Mouse (Mus musculus) thymus, adult 2 months (tissue): Measurements from ENCODE around the gene Rdh16f2. TPM values are rescaled to one million over a fixed set of nuclear protein-coding genes. Genes with fewer than 3 reads are reported as not detected.

Source experiments
- DNase-seq: peaks from one replicate; pipeline ENCODE4 v3.0.0; 2021
- H3K27ac ChIP-seq: fragments of 200-500 bp; 2 replicates; pipeline ENCODE4 v1.5.1; 2012; ENCODE audit warnings: low read length, control low read depth; ENCODE audit not compliant: control insufficient read depth, insufficient read depth
- H3K27me3 ChIP-seq: fragments of 200-500 bp; 2 replicates; pipeline ENCODE4 v1.6.1; 2012; ENCODE audit warnings: mild to moderate bottlenecking, low read length, moderate library complexity, mixed read lengths; ENCODE audit not compliant: control insufficient read depth, insufficient read depth
- H3K36me3 ChIP-seq: fragments of 200-500 bp; 2 replicates; pipeline ENCODE4 v1.6.1; 2012; ENCODE audit warnings: mild to moderate bottlenecking, low read length, moderate library complexity; ENCODE audit not compliant: control insufficient read depth, insufficient read depth
- H3K4me1 ChIP-seq: fragments of 200-500 bp; replicated peaks from 2 replicates; pipeline ENCODE4 v1.6.1; 2012; ENCODE audit warnings: low read length; ENCODE audit not compliant: control insufficient read depth, insufficient read depth
- H3K4me3 ChIP-seq: fragments of 200-500 bp; 2 replicates; pipeline ENCODE4 v1.5.1; 2012; ENCODE audit warnings: mild to moderate bottlenecking, low read length, control low read depth, moderate library complexity; ENCODE audit not compliant: control insufficient read depth, insufficient read depth
- CTCF ChIP-seq: fragments of 200-500 bp; IDR thresholded peaks from 2 replicates; pipeline ENCODE4 v1.5.1; 2012; ENCODE audit warnings: mild to moderate bottlenecking, control low read depth, low read length, moderate library complexity, borderline replicate concordance; ENCODE audit not compliant: control insufficient read depth, poor library complexity, insufficient read depth; ENCODE audit errors: extremely low read depth
- POLR2A ChIP-seq: fragments of 200-500 bp; IDR thresholded peaks from 2 replicates; pipeline ENCODE4 v1.6.1; 2012; ENCODE audit warnings: mild to moderate bottlenecking, low read length, control low read depth, moderate library complexity; ENCODE audit not compliant: control insufficient read depth, poor library complexity, insufficient read depth; ENCODE audit errors: extremely low read depth
- WGBS: fragments of 180-500 bp; shearing (Covaris S2); methylation state at CpG from one replicate; pipeline ENCODE4 v1.1.7; 2018; 5-methylcytosine and 5-hydroxymethylcytosine counted together
- polyA plus RNA-seq: library from polyadenylated mRNA; depleted of rRNA; stranded (reverse); fragments of >200 nt; gene quantifications from 2 replicates; pipeline ENCODE4 v1.2.3, GENCODE M21; 2012

Rdh16f2 gene
- polyA plus RNA-seq, 1 experiment, result not detected

DNA sequence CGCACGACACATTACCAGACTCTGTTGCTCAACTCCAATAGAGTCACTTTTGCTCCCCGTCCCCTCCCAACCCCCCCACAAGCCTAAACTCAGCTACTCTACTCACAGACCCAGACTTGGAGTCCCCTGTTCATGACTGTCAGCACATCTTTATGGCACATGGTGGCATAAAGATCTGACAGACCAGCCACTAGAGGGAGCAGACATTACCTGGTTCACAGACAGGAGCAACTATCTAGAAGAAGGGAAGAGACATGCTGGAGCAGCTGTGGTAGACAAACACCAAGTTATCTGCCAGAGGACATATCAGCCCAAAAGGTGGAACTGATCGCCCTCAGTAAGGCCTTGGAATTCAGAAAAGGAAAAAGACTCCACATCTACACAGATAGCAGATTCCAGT lies 6.2 kb downstream of the Rdh16f2 start:
- Histone ChIP-seq H3K4me3 (no peak overlapping the region), H3K4me1 (no peaks in the 10 kb centered on the region), H3K36me3 (no peaks in the 10 kb centered on the region), H3K27ac (no peak overlapping the region), H3K27me3 (no peaks in the 10 kb centered on the region)
- no peak for TF ChIP-seq POLR2A
- no peak for TF ChIP-seq CTCF
- DNase-seq, result peak; percentile 3
- 83% methylated on average over 4 of the region's 4 CpGs for WGBS

DNA sequence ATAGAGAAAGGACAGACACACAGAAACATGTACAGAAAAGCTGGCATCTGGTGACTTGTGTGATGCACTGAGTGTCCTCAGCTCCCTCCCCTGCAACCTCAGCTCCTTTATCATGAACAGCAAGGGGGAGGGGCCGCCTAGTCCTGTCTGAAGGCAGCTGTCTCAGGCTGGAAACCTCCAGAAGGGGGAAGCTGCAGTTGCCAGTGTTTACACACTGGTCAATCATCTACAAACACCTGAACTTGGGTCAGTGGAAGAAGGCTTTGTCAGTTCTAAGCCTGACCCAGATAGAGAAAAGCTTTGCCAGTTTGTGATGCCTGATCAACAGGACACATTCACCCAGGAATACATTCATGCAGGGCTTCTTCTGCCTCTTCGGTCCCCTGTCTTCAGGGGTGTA lies 11.4 kb downstream of the Rdh16f2 start:
- no peaks in the 10 kb centered on the region for H3K4me1 ChIP-seq
- H3K4me3 ChIP-seq, result no peak overlapping the region
- no peak overlapping the region for H3K27ac ChIP-seq
- H3K27me3 ChIP-seq, result no peaks in the 10 kb centered on the region
- no peak for DNase-seq
- H3K36me3 ChIP-seq, result no peaks in the 10 kb centered on the region
- TF ChIP-seq CTCF, result no peak
- TF ChIP-seq POLR2A, result no peak
- 67% methylated on average over 2 of the region's 2 CpGs for WGBS

DNA sequence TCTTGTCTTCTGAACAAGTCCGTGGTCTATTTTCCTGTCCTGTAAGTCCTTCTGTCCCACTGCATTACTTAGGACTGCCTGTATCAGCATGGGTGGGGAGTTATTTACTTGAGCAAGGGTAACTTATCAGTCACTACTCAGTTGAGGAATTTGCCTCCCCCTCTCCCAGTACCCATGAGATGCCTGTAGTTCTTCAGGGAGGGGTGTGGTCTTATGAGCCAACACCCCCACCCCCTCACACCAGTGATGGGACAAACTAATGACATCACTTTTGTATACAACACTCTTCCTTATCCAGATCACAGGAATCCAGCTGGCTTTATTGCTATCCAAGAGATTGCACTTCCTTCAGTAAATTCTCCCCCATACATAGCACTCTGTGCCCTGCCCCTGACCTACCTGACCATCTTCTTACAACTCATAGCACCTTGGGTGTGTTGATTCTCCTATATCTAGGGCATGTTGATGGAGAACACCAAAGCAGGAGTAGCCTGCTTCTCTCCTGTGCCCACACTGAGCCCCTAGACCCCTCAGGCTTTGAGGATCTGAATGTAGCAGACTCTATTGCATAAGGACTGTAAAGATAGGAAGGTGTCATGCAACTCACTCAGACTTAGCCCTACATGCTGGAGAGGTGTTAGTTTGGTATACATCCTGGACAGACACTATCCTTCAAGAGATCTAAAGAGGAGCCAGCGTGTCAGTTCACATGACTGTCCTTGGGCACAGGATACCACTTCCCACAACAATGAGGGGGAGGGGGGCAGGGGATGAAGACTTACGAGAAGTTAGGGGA lies 12.2 kb downstream of the Rdh16f2 start:
- Histone ChIP-seq H3K4me3 (no peak overlapping the region), H3K4me1 (no peaks in the 10 kb centered on the region), H3K27me3 (no peaks in the 10 kb centered on the region), H3K36me3 (no peaks in the 10 kb centered on the region), H3K27ac (no peak overlapping the region)
- TF ChIP-seq CTCF, result no peak
- TF ChIP-seq POLR2A, result no peak
- DNase-seq, result no peak
- WGBS, result 73% methylated on average over 3 of the region's 3 CpGs

DNA sequence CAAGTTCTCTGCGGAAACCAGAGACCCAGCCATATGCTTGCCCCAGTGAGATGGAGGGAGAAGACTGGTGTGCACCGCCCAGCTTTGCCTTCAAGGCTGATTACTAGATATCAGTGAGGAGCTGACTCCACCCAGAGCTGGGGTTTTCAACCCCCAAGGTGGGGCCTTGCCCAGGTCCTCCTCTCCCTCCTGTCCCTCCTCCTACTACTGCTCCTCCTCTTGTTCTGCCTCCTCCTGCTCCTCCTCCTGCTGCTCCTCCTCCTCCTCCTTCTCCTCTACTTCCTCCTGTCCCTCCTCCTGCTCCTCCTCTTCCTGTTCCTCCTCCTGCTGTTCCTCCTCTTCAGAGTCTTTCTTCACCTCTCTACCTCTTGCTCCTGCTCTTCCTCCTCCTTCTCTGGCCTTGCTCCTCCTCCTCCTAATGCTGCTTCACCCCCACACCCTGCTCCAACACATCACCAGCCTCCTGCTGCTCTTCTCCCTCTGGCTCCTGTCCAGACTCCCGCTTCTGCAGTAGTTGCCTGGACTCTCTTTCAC lies 12.9 kb downstream of the Rdh16f2 start:
- H3K4me3 ChIP-seq, result no peak overlapping the region
- DNase-seq, result no peak
- 90% methylated on average over 3 of the region's 3 CpGs for WGBS
- H3K4me1 ChIP-seq, result no peaks in the 10 kb centered on the region
- no peak overlapping the region for H3K27ac ChIP-seq
- H3K27me3 ChIP-seq, result no peaks in the 10 kb centered on the region
- no peak for TF ChIP-seq POLR2A
- no peak for TF ChIP-seq CTCF
- no peaks in the 10 kb centered on the region for H3K36me3 ChIP-seq

DNA sequence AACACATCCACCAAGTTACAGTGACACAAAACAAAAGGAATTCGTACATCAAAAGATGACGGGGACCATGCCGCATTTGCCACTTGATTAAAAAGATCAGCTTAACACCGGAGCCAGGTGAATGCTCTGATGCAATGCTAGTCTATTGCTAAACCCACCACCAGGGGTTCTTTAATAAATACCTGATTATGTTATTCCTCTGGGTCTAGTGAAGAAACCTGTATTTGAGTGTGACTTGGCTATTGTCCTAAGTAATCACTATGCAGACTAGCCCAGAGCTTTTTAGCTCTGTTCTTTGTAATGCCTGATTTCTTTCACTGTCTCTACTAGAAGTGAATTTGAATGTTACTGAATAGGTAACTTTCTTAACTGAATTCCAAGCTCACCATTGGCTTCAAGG lies 14.8 kb downstream of the Rdh16f2 start:
- no peak for TF ChIP-seq POLR2A
- no peak for TF ChIP-seq CTCF
- no peak for DNase-seq
- no peak overlapping the region for H3K4me3 ChIP-seq
- no peaks in the 10 kb centered on the region for H3K36me3 ChIP-seq
- H3K27me3 ChIP-seq, result no peaks in the 10 kb centered on the region
- no peak overlapping the region for H3K27ac ChIP-seq
- H3K4me1 ChIP-seq, result no peaks in the 10 kb centered on the region
- 98% methylated on average over 4 of the region's 4 CpGs for WGBS

- 76% methylated on average over 1 of the region's 1 CpGs for WGBS
- H3K27ac ChIP-seq, result no peak overlapping the region
- no peaks in the 10 kb centered on the region for H3K36me3 ChIP-seq
- DNase-seq, result no peak
- TF ChIP-seq CTCF (no peak), POLR2A (no peak)
- no peaks in the 10 kb centered on the region for H3K27me3 ChIP-seq
- H3K4me1 ChIP-seq, result no peaks in the 10 kb centered on the region
- no peak overlapping the region for H3K4me3 ChIP-seq
Measured at GRCm38 (mm10) chr10:127886551-127886950, 20.3 kb downstream of the Rdh16f2 start.

GRCm38 (mm10) chr10:127886971-127887370 lies 20.7 kb downstream of the Rdh16f2 start:
- no peaks in the 10 kb centered on the region for H3K4me1 ChIP-seq
- no peak overlapping the region for H3K27ac ChIP-seq
- DNase-seq, result no peak
- H3K27me3 ChIP-seq, result no peaks in the 10 kb centered on the region
- TF ChIP-seq CTCF (no peak), POLR2A (no peak)
- H3K36me3 ChIP-seq, result no peaks in the 10 kb centered on the region
- no peak overlapping the region for H3K4me3 ChIP-seq
- 85% methylated on average over 4 of the region's 4 CpGs for WGBS
